Mouse (Mus musculus): ENCODE data around the gene Tma7.

Tma7 gene

DNA sequence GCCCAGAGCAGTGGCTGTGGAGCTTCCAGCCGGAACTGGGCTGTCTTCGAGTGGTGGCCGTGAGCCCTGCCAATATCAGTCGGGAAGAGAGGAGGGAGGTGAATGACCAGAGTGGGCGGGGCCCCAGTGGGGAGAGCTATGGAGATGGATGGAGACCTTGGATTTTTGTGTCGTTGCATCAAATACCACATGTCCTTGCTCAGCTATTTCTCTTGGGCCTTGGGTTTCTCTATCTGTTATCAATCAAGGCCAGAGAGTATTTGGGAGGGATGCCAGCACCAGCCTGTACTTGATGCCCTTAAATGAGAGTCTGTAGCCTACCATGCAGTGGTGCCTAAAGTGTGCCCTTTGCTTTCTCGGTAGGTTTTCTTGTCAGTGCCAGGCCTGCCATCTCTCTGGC lies 20.9 kb upstream of the Tma7 start:
- in situ Hi-C loops (cut with MboI; ENCODE audit: low sequenced_read_pairs): no loop called here

DNA sequence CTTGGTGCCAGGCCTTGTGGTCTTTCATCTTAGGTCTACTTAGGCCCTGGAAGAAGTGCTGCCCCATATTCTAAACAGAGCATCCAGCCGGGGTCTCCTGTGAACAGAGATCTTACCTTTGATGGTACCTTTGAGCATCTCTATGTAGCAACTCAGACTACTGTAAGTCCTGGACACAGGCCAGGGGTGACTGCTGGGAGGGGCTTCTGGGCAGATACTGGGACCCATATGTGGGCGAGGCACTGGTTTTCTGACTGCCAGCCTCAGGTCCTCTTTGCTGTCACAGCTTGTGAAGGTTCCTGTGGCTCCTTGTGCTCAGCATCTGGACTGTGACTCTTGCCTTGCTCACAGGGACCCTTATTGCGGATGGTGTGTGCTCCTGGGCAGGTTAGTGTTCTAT lies 20.2 kb upstream of the Tma7 start:
- in situ Hi-C loops (cut with MboI; ENCODE audit: low sequenced_read_pairs): no loop called here

DNA sequence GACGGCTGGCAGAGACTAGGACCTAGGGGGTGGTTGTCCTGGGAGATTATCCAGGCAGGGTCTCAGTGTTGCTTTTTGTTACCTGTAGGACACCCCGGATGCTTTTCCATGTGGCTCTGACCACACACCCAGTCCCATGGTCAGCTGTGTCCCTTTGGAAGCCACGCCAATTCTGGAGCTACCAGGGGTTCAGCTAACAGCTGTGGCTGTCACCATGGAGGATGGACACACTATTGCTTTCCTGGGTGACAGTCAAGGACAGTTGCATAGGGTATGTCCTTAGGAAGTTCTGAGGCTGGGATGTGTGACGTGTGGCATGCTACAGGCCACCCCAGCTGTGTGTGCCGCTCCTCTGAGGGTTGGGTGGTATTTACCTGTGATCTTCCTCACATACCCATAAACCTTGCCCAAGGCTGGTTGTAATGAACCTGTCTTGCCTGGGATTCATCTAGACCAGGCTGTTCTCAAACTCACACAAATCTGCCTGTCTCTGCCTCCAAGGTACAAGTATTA lies 19.6 kb upstream of the Tma7 start:
- in situ Hi-C loops (cut with MboI; ENCODE audit: low sequenced_read_pairs): no loop called here

DNA sequence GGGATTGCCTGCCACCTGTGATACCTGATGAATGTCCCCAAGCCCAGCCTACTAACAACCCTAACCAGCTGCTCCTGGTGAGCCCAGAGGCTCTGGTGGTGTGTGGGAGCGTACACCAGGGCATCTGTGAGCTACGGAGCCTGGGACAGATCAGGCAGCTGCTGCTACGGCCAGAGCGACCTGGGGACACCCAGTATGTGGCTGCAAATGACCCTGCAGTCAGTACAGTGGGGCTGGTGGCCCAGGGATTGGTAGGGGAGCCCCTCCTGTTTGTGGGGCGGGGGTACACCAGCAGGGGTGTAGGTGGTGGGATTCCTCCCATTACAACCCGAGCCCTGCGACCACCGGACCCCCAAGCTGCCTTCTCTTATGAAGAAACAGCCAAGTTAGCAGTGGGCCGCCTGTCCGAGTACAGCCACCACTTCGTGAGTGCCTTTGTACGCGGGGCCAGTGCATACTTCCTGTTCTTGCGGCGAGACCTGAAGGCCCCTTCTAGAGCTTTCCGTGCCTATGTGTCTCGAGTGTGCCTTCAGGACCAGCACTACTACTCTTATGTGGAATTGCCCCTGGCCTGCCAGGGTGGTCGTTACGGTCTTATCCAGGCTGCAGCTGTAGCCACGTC lies 18.0 kb upstream of the Tma7 start:
- in situ Hi-C loops (cut with MboI; ENCODE audit: low sequenced_read_pairs): no loop called here

DNA sequence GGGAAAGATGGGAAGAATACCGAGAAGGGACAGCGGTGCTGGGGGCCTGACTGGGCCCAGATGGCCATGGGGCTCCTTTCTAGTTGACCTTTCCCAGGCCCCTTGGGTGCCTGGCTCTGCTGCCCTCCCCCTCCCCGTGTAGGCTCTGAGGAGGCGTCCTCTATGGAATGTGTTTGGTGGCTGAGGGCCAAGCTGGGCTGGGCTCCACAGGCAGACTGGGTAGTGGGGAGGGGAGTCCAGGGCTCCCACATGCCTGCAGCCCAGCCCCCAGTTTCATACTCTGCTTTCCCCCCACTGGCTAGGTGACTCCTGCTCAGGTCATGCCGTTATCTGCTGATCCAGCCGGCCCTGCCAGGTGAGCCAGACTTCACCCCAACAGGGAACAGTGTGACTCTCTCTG lies 16.6 kb upstream of the Tma7 start:
- in situ Hi-C loops (cut with MboI; ENCODE audit: low sequenced_read_pairs): no loop called here

DNA sequence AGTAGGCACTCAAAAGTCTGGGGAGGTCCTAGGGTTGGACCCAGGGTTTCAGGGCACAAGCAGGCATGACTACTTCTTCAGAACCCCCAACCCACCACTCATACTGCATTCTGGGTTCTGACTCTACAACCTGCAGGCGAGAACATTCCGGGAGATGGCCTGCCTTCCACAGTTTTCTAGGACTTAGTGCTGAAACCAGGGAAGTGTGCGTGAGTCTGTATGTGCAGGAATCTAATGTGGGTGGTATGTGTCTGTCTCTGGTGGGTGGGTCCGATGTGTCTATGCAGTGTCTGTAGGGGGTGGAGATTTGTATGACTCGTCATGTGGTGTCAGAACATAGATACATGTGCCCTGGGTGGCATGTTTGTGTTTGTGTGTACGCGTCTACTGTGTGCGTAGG lies 16.0 kb upstream of the Tma7 start:
- in situ Hi-C loops (cut with MboI; ENCODE audit: low sequenced_read_pairs): no loop called here

DNA sequence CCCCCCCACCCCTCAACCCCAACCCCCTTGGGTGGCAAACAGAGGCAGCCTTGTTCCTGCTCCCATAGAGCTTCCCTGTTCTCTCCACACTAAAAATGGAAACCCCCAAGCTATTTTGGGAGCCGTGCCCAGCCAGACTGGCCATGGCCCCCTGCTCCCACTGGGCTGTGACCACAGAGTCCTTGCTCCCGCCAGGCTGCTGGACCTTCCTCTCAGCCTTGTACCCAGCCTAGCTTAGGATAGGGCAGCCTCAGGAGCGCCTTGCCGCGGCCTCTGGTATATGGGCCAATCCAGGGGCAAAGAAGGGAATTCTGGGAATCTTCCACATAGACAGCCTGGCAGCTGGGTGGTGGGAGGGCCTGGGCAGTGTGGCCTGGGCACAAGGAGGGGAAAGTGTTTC lies 15.4 kb upstream of the Tma7 start:
- in situ Hi-C loops (cut with MboI; ENCODE audit: low sequenced_read_pairs): no loop called here

DNA sequence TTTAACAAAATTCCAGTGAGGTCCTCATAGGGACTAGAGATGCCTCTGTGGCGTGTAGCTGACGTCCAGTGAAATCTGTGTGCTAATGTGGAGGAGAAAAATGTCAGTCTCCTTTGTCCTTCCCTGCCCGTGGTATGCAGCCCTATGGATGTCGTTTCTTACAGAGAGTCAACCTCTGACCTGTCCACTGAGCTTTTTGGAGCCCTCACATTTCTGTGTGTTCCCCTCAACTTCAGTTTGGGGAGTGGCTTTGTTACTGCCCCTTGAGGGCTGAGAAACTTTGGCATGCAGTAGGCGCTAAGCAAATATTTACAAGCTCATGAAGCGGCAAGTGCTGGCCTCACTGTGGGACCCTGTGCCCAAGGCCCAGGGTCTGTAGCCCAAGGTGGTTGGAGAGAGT lies 14.9 kb upstream of the Tma7 start:
- in situ Hi-C loops (cut with MboI; ENCODE audit: low sequenced_read_pairs): no loop called here

DNA sequence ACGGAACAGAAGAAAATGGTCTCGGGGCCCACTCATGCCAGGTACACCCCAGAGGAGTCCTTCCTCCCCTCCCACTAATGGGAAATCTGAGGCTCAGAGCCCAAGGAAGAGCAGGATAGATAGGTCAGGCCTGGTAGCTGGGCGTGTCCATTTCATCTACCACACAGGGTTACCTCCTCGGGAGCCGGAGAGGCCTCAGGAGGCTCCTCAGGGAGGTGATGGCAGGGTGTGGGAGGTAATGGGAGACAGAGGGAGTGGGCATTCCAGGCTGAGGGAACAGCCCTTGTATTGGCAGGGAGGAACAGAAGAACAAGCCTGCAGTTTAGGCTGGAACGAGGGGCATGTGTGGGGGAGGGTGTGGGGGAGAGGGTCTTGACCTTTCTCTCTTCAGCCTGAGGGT lies 14.5 kb upstream of the Tma7 start:
- in situ Hi-C loops (cut with MboI; ENCODE audit: low sequenced_read_pairs): no loop called here

DNA sequence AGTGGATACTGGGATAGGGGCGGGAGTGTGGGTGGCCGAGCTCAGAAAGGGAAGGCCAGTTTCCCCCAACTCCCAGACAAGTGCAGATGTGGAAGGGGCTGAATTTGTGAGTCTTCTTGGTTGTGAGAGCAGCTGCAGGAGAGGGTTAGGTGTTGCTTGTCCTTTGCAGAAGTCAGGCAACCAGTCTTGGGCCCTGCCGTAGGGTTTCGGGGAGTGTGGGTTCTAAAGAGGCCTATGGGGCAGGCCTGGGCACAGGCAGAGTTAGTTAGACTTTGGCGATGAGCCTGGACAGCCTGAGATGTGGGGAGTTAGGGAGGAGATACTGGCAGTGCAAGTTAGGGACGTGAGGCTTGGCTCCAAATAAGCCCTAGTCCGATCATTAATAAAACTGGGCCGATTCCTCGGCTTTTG lies 13.9 kb upstream of the Tma7 start:
- in situ Hi-C loops (cut with MboI; ENCODE audit: low sequenced_read_pairs): no loop called here

DNA sequence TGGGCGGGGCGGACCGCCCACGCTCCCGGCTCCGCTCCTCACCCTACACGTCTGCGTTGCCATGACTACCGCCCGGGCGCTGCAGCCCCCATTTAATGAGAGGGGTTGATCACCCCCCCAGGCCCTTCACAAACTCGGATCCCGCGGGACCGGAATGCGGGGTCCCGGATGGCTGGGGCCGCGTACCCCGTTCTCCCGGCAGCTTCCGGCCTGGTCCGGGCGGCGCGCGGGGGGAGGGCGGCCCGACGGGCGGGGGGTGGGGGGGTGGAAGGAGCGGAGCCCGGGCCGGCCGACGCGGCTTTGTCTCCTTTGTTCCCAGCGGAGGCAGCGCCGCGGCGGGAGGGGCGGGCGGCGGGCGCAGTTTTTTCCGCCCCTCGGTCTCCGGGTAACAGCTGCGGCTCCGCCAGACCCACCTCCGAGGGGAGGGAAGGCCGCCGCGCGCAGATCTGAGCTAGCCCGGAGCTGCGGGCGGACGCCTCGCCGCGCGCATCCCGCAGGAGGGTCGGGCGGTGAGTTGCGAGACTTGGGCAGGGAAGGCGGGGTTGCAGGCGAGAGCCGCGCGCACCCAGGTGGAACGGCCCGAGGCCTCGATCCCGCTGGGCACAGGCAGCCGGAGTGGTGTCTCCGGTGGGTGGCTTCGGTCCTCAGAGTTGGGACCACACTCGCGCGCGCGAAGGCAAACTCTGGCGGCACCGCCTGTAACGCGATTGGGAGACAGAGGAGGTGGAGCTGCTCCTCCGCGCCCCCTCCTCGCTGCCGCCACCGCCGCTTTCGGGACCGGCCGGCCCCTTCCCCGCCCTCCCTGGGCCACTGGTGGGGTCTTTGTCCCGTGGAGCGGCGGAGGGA lies 13.0 kb upstream of the Tma7 start, which contains the start of gene Plxnb1:
Plxnb1 (plus strand) TSS at position 253 of the 846 bp plus-strand sequence.
- in situ Hi-C loops (cut with MboI; ENCODE audit: low sequenced_read_pairs): no loop called here

DNA sequence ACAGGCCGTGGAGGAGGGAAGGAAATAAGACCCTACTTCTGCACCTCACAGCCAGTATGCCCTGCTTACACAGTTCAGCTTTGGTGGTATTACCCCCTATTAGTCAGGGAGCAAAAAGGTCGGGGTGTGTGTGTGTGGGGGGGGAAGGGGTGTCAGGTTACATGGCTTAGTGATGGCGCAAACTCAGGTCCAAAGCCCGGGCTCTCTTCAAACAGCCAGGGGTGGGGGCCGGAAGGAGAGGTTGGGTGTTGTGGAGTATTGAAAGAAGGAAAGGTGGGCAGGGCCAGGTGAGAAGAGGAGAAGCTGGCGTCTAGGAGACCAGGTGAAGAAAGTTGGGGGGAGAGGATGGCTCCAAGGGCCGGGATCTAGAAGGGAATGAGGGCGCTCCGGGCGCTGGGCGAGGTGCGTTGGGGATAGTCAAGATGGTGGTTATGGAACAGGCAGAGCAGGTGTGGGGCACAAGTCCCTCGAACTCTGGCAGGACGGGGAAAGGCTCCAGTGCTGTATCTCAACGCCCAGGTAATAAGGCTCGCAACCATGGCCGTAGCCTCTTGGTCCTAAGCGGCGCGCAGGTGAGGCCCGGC lies 12.3 kb upstream of the Tma7 start:
- in situ Hi-C loops (cut with MboI; ENCODE audit: low sequenced_read_pairs): no loop called here

DNA sequence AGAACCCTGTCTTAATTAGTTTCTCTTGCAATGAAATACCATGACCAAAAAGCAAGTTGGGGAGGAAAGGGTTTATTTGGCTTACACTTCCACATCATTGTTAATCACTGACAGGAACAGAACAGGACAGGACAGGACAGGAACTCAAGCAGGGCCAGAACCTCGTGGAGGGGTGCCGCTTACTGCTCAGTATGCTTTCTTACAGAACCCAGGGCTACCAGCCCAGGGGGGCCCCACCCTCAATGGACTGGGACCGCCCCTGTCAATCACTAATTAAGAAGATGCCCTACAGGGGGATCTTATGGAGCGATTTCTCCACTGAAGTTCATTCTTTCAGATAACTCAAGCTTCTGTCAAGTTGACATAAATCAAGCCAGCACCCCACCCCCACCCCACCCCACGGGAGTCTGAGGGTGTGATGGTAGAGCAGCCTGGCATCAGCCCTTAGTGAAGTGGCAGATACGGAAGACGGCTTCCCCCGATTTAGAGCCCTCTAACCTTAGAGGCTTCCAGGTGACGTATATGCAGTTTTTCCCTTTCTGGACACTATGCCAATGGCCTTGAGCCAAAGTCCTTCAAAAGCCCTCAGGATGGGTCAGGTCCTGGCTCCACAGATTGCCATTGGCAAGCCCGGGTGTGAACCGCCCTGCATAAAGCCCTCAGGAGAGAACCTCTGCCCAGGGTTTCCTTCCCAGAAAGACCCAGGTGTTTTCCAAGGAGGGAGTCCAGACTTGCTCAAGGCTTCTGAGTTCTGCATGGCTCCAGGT lies 11.6 kb upstream of the Tma7 start:
- in situ Hi-C loops (cut with MboI; ENCODE audit: low sequenced_read_pairs): no loop called here

DNA sequence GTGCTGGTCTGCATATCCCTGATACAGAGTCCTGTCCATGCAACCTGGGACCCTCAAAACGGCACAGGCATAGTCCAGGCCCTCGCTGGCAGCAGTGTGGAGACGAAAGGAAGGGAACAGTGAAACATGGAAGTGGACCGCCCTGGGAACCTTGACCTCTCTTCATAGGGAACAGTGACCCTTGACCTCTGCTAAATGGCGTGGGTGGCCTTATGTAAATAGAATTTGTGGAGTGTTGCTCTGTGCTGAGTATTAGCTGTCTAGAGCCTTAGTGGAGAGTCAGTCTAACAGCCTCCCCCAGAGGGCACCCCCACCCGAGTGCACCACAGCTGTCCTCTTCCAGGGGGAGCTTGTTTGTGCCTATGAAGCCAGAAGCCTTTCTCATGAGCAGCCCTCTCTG lies 10.4 kb upstream of the Tma7 start:
- in situ Hi-C loops (cut with MboI; ENCODE audit: low sequenced_read_pairs): no loop called here

DNA sequence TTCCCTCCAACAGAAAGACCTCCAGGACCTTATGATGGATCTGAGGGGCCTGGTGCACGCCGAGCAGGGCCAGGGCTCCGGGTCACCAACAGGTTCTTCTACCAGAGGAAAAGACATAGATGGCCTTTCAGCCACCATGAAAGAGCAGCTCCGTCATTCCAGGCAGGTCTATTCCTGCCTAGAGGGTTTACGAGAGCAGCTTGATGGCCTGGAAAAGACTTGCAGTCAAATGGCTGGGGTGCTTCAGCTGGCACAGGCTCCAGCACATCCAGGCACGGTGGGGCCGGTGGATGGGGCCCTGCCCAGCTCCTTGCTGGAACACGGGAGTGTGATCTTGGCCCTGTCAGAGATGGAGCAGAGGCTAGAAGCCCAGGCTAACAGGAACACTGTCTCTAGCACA lies 9.4 kb upstream of the Tma7 start:
- in situ Hi-C loops (cut with MboI; ENCODE audit: low sequenced_read_pairs): no loop called here

DNA sequence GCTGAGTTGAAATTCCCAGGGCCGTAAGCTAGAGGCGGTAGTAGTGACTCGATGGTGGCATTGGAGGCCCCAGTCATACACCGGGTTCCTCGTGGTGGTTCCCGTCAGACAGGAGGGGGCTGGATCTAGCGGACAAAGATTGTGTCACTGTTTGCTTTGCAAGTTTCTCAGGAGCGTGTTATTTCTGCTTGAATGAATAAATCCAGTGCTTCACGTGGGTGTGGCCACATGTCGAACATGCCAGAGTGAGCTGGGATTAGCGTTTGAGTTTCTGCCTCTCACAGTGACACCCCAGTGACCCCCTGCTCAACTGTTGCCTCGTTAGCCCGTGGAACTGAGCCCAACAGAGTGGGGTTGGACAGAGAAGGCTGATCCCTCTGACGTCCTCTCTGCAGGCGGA lies 8.1 kb upstream of the Tma7 start:
- in situ Hi-C loops (cut with MboI; ENCODE audit: low sequenced_read_pairs): no loop called here

DNA sequence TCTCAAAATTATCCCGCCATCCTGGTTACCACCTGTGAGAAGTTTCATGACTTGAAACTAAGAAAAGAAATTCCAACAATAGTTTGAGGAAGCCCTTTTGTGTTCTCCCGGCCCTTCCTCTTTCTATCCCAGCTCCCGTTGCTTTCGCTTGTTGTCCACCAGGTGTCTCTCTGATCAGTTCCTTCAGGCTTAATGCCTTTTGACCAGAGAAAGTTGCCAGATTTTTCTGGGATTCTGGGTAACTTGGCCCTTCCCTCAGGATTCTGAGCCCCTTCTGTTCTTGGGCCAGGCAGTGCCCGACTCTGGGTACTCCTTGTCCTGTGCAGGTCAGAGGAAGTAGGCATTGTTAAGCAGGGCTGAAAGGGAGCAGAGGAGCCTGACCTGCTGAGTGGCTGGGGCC lies 5.6 kb upstream of the Tma7 start:
- in situ Hi-C loops (cut with MboI; ENCODE audit: low sequenced_read_pairs): no loop called here

DNA sequence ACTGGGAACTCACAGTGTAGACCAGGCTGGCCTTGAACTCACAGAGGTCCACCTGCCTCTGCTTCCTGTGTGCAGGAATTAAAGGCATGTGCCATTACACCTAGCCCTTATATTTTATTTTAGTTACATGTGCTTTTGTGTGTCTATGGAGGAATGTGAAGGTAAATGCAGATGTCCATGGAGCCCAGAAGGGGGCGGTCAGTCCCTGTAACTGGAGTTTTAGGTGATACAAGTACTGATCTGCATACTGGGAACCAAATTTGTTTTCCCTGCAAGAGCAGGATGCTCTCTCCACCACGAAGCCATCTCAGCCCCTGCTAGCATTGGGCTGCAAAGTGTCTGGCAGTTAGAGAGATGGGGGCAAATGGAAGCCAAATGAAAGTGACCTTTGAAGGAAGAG lies 2.5 kb upstream of the Tma7 start:
- in situ Hi-C loops (cut with MboI; ENCODE audit: low sequenced_read_pairs): no loop called here

DNA sequence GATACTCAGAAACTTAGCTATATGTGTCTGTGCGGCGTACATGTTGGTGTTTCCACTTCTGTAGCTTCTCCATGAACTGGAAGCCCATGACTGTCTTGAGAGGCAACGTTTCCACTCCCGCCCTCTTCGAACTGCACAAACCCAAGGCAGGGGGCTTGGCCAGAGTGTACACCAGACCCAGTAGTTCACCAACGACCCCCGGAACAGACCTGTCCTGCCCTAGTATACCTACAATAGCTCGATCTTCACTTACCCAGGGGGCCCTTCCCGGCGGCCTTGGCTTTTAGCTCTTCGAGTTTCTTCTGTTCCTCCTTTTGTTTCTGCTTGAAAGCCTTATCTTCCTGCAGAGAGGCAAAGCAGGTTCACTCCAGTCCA lies 651 bp downstream of the Tma7 start:
- in situ Hi-C loops (cut with MboI; ENCODE audit: low sequenced_read_pairs): no loop called here

DNA sequence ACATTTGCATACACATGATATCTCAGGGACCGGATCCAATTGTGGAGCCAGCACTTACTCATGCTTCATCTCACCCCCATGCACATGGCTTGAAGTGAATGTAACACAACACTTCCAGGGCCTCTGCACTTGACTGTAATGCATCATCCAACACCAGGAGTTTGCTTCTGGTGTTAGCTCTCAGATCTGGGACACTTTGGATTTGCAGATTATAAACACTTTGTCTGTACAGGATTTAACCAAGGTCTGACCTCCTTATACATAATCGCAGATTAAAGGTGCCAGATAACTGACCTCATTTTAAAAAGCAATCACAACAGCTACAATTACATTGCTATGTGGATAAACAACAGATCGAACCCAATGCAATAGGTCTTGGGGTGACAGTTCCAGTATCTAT lies 1.9 kb downstream of the Tma7 start:
- in situ Hi-C loops (cut with MboI; ENCODE audit: low sequenced_read_pairs): no loop called here
